Mouse (Mus musculus): ENCODE data around the gene Spata13.

GRCm38 (mm10) chr14:60763746-60764145, 129.9 kb downstream of the Spata13 start:
- TF ChIP-seq CTCF (IDR thresholded peaks at IDR 0.05; ENCODE audit: low read depth) (no peak), EP300 (optimal IDR thresholded peaks at IDR 0.05) (no peak)
